Mouse (Mus musculus): ENCODE results near the gene Trim41. TPM values are rescaled to one million over a fixed set of nuclear protein-coding genes. Genes with fewer than 3 reads are reported as not detected.
"Not testable (repeated sequence)": the region's sequence is repeated elsewhere in the genome, so short reads cannot be mapped to it uniquely, and the experiment has no call there.

The Trim41 gene
- polyA plus RNA-seq, 1 experiment from 2014 or later, result 4.5 TPM

- peak overlapping the region; percentile 11 for H3K27ac ChIP-seq (ENCODE audit: low read depth, low read length)
- peak; percentile 88 for ATAC-seq (replicated peaks; ENCODE audit: low FRiP score)
- under 1% methylated on average over 30 of the region's 30 CpGs for WGBS
These were observed 16.8 kb upstream of the Trim41 start for GRCm38 (mm10) chr11:48833731-48834639.

GRCm38 (mm10) chr11:48833078-48833730, 16.1 kb upstream of the Trim41 start:
- Histone ChIP-seq H3K4me2 (peak overlapping the region; percentile 73), H3K9ac (ENCODE audit: low read depth, low read length) (no peak overlapping the region), H3K4me1 (replicated peaks; ENCODE audit: control insufficient read depth, insufficient read depth, low read length) (peaks cover 6% of the 10 kb centered on the region), H3K27me3 (replicated peaks; ENCODE audit: control insufficient read depth, insufficient read depth, low read length) (peaks cover 6% of the 10 kb centered on the region; the same call in 1 of the 2 replicates), H3K9me3 (ENCODE audit: control insufficient read depth, low read length) (no peaks in the 10 kb centered on the region; the same call in 1 of the 2 replicates), H3K36me3 (ENCODE audit: control insufficient read depth, insufficient read depth, low read length) (no peaks in the 10 kb centered on the region), H3K27ac (ENCODE audit: low read depth, low read length) (peak overlapping the region; percentile 11), H3K4me3 (ENCODE audit: low read depth, low read length) (peak overlapping the region; percentile 69)
- DNase-seq (ENCODE audit: low spot score), result no peak
- 27% methylated on average over 9 of the region's 9 CpGs for WGBS
- ATAC-seq (replicated peaks; ENCODE audit: low FRiP score), result peak; percentile 63

More at GRCm38 (mm10) chr11:48833731-48834639, 16.8 kb upstream of the Trim41 start:
- H3K4me1 ChIP-seq (replicated peaks; ENCODE audit: control insufficient read depth, insufficient read depth, low read length), result peaks cover 11% of the 10 kb centered on the region
- no peaks in the 10 kb centered on the region for H3K36me3 ChIP-seq (ENCODE audit: control insufficient read depth, insufficient read depth, low read length)
- peak overlapping the region; percentile 73 for H3K4me2 ChIP-seq
- H3K9ac ChIP-seq (ENCODE audit: low read depth, low read length), result peak overlapping the region; percentile 51; the same call in 1 of the 2 replicates
- DNase-seq (ENCODE audit: low spot score), result peak; percentile 94
- H3K9me3 ChIP-seq (ENCODE audit: control insufficient read depth, low read length), result no peaks in the 10 kb centered on the region
- H3K4me3 ChIP-seq (ENCODE audit: low read depth, low read length), result peak overlapping the region; percentile 69
- H3K27me3 ChIP-seq (replicated peaks; ENCODE audit: control insufficient read depth, insufficient read depth, low read length), result peaks cover 6% of the 10 kb centered on the region; the same call in 1 of the 2 replicates

DNA sequence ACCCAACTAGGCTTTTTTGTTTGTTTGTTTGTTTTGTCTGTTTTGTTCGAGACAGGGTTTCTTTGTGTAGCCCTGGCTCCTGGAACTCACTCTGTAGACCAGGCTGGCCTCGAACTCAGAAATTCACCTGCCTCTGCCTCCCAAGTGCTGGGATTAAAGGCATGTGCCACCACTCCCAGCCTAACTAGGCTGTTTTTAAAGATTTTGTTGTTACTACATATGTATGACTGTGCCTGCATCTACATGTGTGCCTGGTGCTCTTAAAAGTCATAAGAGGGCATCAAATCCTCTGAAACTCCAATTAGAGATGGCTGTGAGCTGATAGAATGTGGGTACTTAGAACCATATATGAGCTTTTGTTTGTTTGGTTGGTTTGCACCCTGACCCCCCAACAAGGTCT, 14.1 kb upstream of the Trim41 start:
- DNase-seq (ENCODE audit: low spot score), result no peak
- no peak for ATAC-seq (replicated peaks; ENCODE audit: low FRiP score)

DNA sequence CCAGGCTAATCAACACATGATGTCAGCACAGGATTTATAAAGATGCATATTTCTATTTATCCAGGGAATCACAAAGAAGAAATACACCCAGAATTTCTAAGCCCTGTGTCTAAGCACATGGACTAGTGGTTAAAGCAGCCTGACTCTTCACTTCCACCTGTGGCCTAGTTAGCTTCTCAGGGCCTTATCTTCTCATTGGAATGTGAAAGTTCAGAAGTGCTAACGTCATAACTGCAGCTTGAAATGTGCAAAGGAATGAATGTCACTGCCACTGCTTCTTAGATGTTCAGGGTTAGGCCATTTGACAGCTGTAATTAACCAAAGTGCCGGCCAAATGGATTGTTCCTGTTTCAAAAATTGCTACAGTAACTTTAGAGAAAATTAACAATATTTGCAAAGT, 13.1 kb upstream of the Trim41 start:
- no peak overlapping the region for H3K4me3 ChIP-seq (ENCODE audit: low read depth, low read length)
- peaks cover 3% of the 10 kb centered on the region; the same call in 1 of the 2 replicates for H3K4me1 ChIP-seq (replicated peaks; ENCODE audit: control insufficient read depth, insufficient read depth, low read length)
- DNase-seq (ENCODE audit: low spot score) (no peak), ATAC-seq (replicated peaks; ENCODE audit: low FRiP score) (no peak)
- H3K4me2 ChIP-seq, result no peak overlapping the region
- H3K9ac ChIP-seq (ENCODE audit: low read depth, low read length), result no peak overlapping the region
- no peaks in the 10 kb centered on the region for H3K36me3 ChIP-seq (ENCODE audit: control insufficient read depth, insufficient read depth, low read length)
- H3K9me3 ChIP-seq (ENCODE audit: control insufficient read depth, low read length), result peaks cover 5% of the 10 kb centered on the region; the same call in 1 of the 2 replicates
- no peaks in the 10 kb centered on the region for H3K27me3 ChIP-seq (replicated peaks; ENCODE audit: control insufficient read depth, insufficient read depth, low read length)
- no peak overlapping the region for H3K27ac ChIP-seq (ENCODE audit: low read depth, low read length)
- 57% methylated on average over 2 of the region's 2 CpGs for WGBS

More for the DNA sequence above, 14.1 kb upstream of the Trim41 start:
- H3K4me1 ChIP-seq (replicated peaks; ENCODE audit: control insufficient read depth, insufficient read depth, low read length), result peaks cover 3% of the 10 kb centered on the region; the same call in 1 of the 2 replicates
- H3K27me3 ChIP-seq (replicated peaks; ENCODE audit: control insufficient read depth, insufficient read depth, low read length), result peaks cover 3% of the 10 kb centered on the region; the same call in 1 of the 2 replicates
- no peak overlapping the region for H3K4me2 ChIP-seq
- no peak overlapping the region for H3K4me3 ChIP-seq (ENCODE audit: low read depth, low read length)
- H3K27ac ChIP-seq (ENCODE audit: low read depth, low read length), result no peak overlapping the region
- H3K9me3 ChIP-seq (ENCODE audit: control insufficient read depth, low read length), result peaks cover 5% of the 10 kb centered on the region; the same call in 1 of the 2 replicates
- no peak overlapping the region for H3K9ac ChIP-seq (ENCODE audit: low read depth, low read length)
- WGBS, result 66% methylated on average over 2 of the region's 2 CpGs
- no peaks in the 10 kb centered on the region for H3K36me3 ChIP-seq (ENCODE audit: control insufficient read depth, insufficient read depth, low read length)

DNA sequence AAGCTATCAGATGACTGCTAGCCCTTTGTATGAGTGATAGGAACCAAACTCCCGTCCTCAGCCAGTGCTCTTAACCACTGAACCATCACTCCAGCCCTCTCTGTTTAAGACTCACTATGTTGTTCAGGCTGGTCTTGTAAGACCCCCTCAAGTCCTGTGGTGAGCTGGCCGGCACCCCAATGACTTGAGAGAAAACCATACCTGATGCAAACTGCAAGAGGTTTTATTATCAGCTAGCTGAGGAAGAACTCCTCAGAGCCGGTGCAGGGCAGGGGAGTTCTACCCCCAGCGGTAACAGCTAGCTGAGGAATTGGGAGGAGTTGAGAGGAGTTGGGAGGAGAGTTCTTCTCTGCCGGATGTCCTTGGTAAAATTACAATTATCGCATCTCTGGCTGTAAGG, 10.8 kb upstream of the Trim41 start:
- no peak overlapping the region for H3K9ac ChIP-seq (ENCODE audit: low read depth, low read length)
- ATAC-seq (replicated peaks; ENCODE audit: low FRiP score) (no peak), DNase-seq (ENCODE audit: low spot score) (no peak)
- H3K9me3 ChIP-seq (ENCODE audit: control insufficient read depth, low read length), result peaks cover 5% of the 10 kb centered on the region; the same call in 1 of the 2 replicates
- 77% methylated on average over 6 of the region's 6 CpGs for WGBS
- no peak overlapping the region for H3K4me3 ChIP-seq (ENCODE audit: low read depth, low read length)
- no peak overlapping the region for H3K27ac ChIP-seq (ENCODE audit: low read depth, low read length)
- H3K27me3 ChIP-seq (replicated peaks; ENCODE audit: control insufficient read depth, insufficient read depth, low read length), result peaks cover 9% of the 10 kb centered on the region
- no peaks in the 10 kb centered on the region for H3K36me3 ChIP-seq (ENCODE audit: control insufficient read depth, insufficient read depth, low read length)
- peaks cover 9% of the 10 kb centered on the region for H3K4me1 ChIP-seq (replicated peaks; ENCODE audit: control insufficient read depth, insufficient read depth, low read length)
- H3K4me2 ChIP-seq, result no peak overlapping the region

DNA sequence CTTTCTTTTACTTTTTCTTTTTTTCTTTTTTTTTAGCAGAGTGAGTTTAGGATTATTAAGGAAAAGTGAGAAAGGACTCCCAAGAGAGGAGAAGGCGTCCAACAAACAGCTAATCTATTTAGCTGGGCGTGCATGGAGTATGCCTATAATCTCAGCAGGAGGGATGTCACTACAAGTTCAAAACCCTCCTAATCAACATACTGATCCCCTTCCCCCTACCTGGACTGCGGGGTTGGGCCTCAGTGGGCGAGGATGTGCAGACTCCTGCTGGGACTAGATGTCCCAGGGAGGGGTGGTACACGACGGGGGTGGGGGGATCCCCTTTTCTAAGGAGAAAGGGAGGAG, 9.6 kb upstream of the Trim41 start:
- Histone ChIP-seq H3K9me3 (ENCODE audit: control insufficient read depth, low read length) (peaks cover 5% of the 10 kb centered on the region; the same call in 1 of the 2 replicates), H3K9ac (ENCODE audit: low read depth, low read length) (0 out of 2 replicates have a peak overlapping the region, but pooled peaks have one; percentile 5), H3K27me3 (replicated peaks; ENCODE audit: control insufficient read depth, insufficient read depth, low read length) (peaks cover 9% of the 10 kb centered on the region), H3K27ac (ENCODE audit: low read depth, low read length) (no peak overlapping the region; the same call in 1 of the 2 replicates), H3K4me1 (replicated peaks; ENCODE audit: control insufficient read depth, insufficient read depth, low read length) (peaks cover 9% of the 10 kb centered on the region), H3K36me3 (ENCODE audit: control insufficient read depth, insufficient read depth, low read length) (no peaks in the 10 kb centered on the region), H3K4me3 (ENCODE audit: low read depth, low read length) (peak overlapping the region; percentile 44), H3K4me2 (peak overlapping the region; percentile 71)
- no peak for DNase-seq (ENCODE audit: low spot score)
- WGBS, result 5% methylated on average over 6 of the region's 6 CpGs
- ATAC-seq (replicated peaks; ENCODE audit: low FRiP score), result no peak

DNA sequence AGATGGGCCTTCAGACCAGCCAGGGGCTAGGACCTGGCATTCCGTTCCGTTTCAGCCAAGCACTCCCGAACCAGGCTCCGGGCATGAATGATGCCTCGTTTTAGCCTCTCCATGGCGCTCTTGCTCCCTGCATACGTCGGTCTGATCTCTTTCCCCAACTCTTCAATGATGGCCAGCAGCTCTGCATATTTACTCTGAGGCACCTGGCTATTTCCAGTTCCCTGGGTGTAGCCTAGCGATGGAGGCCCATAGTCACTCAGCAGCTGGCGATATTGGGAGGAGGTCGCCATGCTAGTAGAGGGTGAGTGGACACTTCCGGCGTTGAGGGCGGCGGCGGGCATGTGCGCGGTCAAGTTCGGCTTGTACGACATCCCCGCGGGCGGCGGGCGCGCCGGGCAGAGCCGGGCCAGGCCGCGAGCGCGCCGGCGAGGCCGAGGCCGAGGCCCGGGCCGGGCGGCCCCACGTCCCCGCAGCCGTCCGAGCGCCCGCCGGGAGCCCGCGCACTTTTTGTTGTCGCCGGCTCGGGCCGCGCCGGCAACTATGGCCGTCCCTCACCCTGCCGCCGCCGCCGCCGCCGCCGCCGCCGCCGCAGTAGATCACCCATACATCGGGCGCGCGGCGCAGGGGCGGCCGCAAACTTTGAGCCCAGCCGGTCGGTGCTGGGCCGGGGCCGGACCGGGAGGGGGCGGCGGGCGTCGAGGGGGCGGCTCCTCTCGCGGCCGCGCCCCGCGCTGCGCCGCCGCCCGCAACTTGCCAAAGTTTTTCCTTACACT, 9.0 kb upstream of the Trim41 start, which contains the start of the genes Trim7 and Gm12184:
Gene Trim7, plus strand, starts transcription at position 162 of the 773 bp plus-strand sequence.
Gene Gm12184, minus strand, starts transcription at position 677 of the 773 bp plus-strand sequence.
- H3K27me3 ChIP-seq (replicated peaks; ENCODE audit: control insufficient read depth, insufficient read depth, low read length); H3K4me1 ChIP-seq (replicated peaks; ENCODE audit: control insufficient read depth, insufficient read depth, low read length); H3K27ac ChIP-seq (ENCODE audit: low read depth, low read length); DNase-seq (ENCODE audit: low spot score); H3K9me3 ChIP-seq (ENCODE audit: control insufficient read depth, low read length); H3K36me3 ChIP-seq (ENCODE audit: control insufficient read depth, insufficient read depth, low read length): not testable (repeated sequence)
- WGBS, result 0% methylated on average over 46 of the region's 92 CpGs
- peak within 1 kb of the TSS; percentile 85 for H3K4me2 ChIP-seq
- peak; percentile 64 for ATAC-seq (replicated peaks; ENCODE audit: low FRiP score)
- peak within 1 kb of the TSS; percentile 44 for H3K4me3 ChIP-seq (ENCODE audit: low read depth, low read length)
- 0 out of 2 replicates have a peak within 1 kb of the TSS, but pooled peaks have one; percentile 5 for H3K9ac ChIP-seq (ENCODE audit: low read depth, low read length)
